Mouse (Mus musculus): Measurements from ENCODE around the gene Rarg. TPM values are rescaled to one million over a fixed set of nuclear protein-coding genes. Genes with fewer than 3 reads are reported as not detected.
A peak's percentile ranks its signal among the peaks of the same experiment; 100 is the strongest.

The Rarg gene
- total RNA-seq, 2 experiments from 2014 or later = 12.9 to 16.6 TPM

DNA sequence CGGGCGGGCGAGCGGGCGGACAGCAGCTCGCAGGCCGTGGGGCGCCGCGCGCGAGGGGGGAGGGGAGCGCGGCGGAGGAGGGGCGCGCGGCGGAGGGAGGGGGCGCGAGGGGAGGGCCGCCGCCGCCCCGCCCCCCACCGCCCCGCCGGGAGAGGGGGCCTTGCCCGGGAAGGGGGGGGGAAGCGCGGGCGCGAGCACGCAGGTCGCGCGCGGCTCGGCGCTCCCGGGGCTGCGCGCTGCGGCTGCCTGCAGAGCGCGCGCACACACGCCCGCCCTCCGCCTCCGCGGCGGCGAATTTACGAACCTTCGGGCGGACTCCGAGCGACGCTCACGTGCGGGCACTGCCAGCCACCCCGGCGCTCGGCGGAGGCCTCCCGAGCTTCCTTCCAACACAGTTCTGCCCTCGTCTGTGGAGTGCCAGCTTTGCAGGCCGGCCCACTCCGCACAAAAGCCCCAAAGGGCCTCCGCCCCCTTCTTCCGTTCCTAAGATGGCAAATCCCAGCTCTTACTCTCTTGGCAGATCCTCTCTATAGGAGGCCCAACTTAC, 53.4 kb downstream of the Rarg start:
- DNase-seq = peak; percentile 69

DNA sequence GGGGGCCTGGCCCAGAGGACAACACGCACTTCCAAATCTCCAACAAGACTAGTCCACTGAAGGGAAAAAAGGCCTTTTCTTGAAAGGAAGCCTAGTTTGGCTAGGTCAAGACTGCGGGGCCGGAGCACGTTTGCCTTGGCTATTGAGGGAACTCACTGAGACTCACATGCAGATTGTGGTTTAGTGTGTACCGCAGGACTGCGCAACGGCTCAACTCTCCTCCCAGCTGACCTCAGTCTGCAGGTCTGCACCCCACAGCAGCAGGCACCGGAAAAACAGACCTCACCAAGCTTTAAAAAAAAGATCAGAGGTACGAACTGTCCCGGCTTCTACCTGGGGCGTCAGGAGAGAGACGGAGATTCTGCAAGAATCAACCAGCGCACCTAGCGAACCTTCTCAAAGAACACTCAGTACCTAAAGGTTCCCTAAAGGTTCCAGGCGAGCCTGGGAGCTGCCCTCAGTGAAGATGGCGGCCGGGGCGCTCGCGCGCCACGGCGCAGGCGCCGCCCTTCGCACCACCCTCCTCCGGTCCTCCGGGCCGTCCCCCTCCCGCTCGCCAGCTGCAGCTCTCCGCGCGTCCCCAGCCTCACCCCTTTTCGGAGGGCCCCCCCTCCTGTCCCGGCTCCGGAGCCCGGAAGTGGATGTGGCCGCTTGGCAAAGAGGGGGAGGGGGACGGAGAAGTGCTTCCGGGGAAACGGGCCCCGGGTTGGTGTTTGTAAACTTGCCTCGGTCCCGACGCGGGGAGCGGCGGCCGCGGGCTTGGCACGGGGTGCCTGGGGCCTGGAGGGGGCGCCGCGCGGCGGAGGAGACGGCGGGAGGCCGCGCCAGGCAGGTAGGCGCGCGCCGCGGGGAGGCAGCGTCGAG, 54.1 kb downstream of the Rarg start, which contains the start of gene Zfp740:
Zfp740 (plus strand) TSS at position 279 of the 864 bp plus-strand sequence.
- peak; percentile 97 for DNase-seq

DNA sequence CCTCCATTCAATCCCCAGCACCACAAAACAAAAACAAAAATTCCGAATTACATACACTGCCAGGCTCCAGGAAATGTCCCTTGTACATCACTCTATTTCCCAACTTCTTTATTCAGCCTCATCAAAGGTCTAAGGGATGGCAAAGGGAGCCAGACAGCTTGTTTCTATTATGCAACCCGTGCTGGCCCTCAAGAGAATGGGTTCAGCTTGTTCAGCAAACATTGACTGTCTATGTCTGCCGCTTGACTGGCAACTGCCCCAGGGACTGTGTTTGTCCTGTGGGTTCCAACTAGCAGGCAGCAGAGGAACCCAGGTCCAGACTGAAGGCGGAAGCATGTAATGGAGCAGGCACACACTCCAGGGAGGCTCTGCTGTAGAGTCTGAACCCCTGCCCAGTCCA, 58.5 kb downstream of the Rarg start:
- DNase-seq = no peak

GRCm38 (mm10) chr15:102195373-102195772, 61.9 kb downstream of the Rarg start:
- DNase-seq = no peak

- DNase-seq = no peak
These were observed 62.9 kb downstream of the Rarg start for GRCm38 (mm10) chr15:102194439-102194838.

GRCm38 (mm10) chr15:102193652-102194051, 63.7 kb downstream of the Rarg start:
- no peak for DNase-seq

DNA sequence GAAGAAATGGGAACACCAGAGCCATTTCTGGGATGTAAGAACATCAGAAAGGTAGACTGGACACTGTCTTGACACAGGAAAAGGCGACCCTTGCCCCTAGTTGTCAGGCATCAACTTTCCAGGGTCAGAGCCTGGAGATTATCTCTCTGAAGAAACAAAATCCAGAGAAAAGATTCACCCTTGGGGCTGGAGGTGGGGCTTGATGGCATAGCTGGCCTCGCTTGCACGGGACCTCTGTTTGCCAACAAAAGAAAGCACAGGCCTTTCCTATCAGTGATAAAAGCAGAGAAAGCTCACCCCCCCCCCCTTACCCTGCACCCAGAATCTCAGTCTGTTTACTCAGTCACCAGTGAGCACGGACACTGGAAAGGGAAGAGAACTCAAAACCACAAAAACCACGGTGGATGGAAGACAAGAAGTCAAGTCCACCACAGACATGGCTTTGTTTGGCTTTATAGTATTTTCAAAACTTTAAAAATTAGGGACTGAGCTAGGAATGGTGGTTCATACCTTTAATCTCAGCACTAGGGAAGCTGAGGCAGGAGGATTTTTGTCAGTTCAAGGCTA, 64.4 kb downstream of the Rarg start:
- no peak for DNase-seq

DNA sequence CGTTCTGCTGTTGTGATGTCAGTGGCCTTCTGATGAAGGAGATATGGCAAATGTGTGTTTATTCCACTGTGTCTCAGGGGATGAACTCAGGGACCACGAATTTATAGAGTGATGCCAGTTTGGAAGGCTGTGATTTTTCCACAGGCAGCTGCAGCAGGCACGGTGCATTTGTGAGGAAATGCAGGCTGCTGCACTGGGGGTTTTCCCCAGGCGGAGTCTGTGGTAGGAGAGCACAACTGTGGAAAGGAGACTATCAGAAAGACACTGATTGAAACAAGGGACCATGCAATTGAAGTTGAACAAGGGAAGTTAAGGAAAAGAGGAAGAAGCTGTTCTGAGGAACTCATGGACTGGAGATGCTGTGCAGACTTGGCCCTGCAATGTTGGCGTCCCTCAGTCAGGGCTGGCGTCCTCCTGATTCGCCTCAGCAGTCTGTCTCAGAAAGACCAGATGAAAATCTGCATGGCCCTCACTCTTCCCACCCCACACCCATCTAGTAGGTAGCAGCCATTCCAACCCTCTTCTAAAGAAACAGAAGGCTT, 65.0 kb downstream of the Rarg start:
- no peak for DNase-seq

GRCm38 (mm10) chr15:102191699-102192098, 65.6 kb downstream of the Rarg start:
- no peak for DNase-seq

- no peak for DNase-seq
These were observed 68.4 kb downstream of the Rarg start for GRCm38 (mm10) chr15:102188883-102189282.

- DNase-seq = peak; percentile 44
These were observed 69.2 kb downstream of the Rarg start for GRCm38 (mm10) chr15:102188096-102188495.

GRCm38 (mm10) chr15:102186239-102186638, 71.1 kb downstream of the Rarg start:
- no peak for DNase-seq

Other genes starting within 250 kb of the Rarg start
- gene Krt18, start 229.3 kb downstream of the Rarg start, total RNA-seq (2021) = 10 to 100 TPM; 14.9 to 15.4 TPM
- gene Eif4b, start 183.7 kb downstream of the Rarg start, total RNA-seq (2021) = 100 to 1,000 TPM; 142 to 145 TPM
- gene Tns2, start 157.1 kb downstream of the Rarg start, total RNA-seq (2021) = 10 to 100 TPM; 65.8 to 70.3 TPM
- 10 to 100 TPM; 19.9 to 22.6 TPM for gene Spryd3, start 121.3 kb downstream of the Rarg start, total RNA-seq (2021)
- gene Igfbp6, start 113.2 kb downstream of the Rarg start, total RNA-seq (2021) = 10 to 100 TPM; 10.0 to 12.5 TPM
- under 1 TPM; 0.11 to 0.17 TPM for gene Soat2, start 107.0 kb downstream of the Rarg start, total RNA-seq (2021)
- 10 to 100 TPM; 45.3 to 49.4 TPM for gene Zfp740, start 54.3 kb downstream of the Rarg start, total RNA-seq (2021)
- 10 to 100 TPM; 26.8 to 29.9 TPM for gene Csad, start 52.8 kb downstream of the Rarg start, total RNA-seq (2021)
- gene Itgb7, start 25.6 kb downstream of the Rarg start, total RNA-seq (2021) = 1 to 10 TPM in 1 of 2 experiments, under 1 TPM in 1; 0.98 to 1.0 TPM
- not detected for gene Gm9918, start 13.0 kb upstream of the Rarg start, total RNA-seq (2021)
- 10 to 100 TPM; 21.1 to 22.7 TPM for gene Mfsd5, start 21.9 kb upstream of the Rarg start, total RNA-seq (2021)
- 10 to 100 TPM; 23.2 to 28.2 TPM for gene Espl1, start 38.7 kb upstream of the Rarg start, total RNA-seq (2021)
- 100 to 1,000 TPM; 334 to 351 TPM for gene Pfdn5, start 68.6 kb upstream of the Rarg start, total RNA-seq (2021)
- gene Myg1, start 74.2 kb upstream of the Rarg start, total RNA-seq (2021) = 10 to 100 TPM; 31.8 to 37.3 TPM
- 10 to 100 TPM; 29.2 to 30.0 TPM for gene Aaas, start 93.3 kb upstream of the Rarg start, total RNA-seq (2021)
- not detected for gene Sp7, start 109.7 kb upstream of the Rarg start, total RNA-seq (2021)
- 10 to 100 TPM; 55.5 to 74.3 TPM for gene Sp1, start 148.6 kb upstream of the Rarg start, total RNA-seq (2021)
- 1 to 10 TPM in 1 of 2 experiments, under 1 TPM in 1; 0.77 to 1.6 TPM for gene Amhr2, start 187.8 kb upstream of the Rarg start, total RNA-seq (2021)
- 10 to 100 TPM; 26.4 to 28.0 TPM for gene Prr13, start 201.5 kb upstream of the Rarg start, total RNA-seq (2021)
- 100 to 1,000 TPM; 703 to 721 TPM for gene Pcbp2, start 213.0 kb upstream of the Rarg start, total RNA-seq (2021)
- gene Gm10337, start 246.2 kb upstream of the Rarg start, total RNA-seq (2021) = 1 to 10 TPM in 1 of 2 experiments, not detected in 1; 7.3 TPM